Mouse (Mus musculus) kidney, postnatal 0 days (tissue): ENCODE measurements around the gene Rps11. TPM values are rescaled to one million over a fixed set of nuclear protein-coding genes. Genes with fewer than 3 reads are reported as not detected.

Experiments used
- ATAC-seq: fragments of 200-750 bp; cut with Nextera tagmentation; replicated peaks from 2 replicates; pipeline ENCODE4 v1.8.0; 2017; ENCODE audit warnings: low read depth, moderate number of reproducible peaks, moderate TSS enrichment, moderate library complexity; ENCODE audit not compliant: low FRiP score
- DNase-seq: peaks from one replicate; pipeline ENCODE4 v3.0.0-alpha.2; 2016; ENCODE audit warnings: low spot score
- H3K27ac ChIP-seq: fragments of 300-500 bp; sonication (generic); 2 replicates; pipeline ENCODE4 v1.5.1; 2014; ENCODE audit warnings: mild to moderate bottlenecking
- H3K27me3 ChIP-seq: fragments of 300-500 bp; sonication (generic); 2 replicates; pipeline ENCODE4 v1.6.1; 2014; ENCODE audit warnings: low read length, mixed read lengths; ENCODE audit not compliant: insufficient read depth
- H3K36me3 ChIP-seq: fragments of 300-500 bp; sonication (generic); 2 replicates; pipeline ENCODE4 v1.6.1; 2014; ENCODE audit warnings: low read length, mixed read lengths; ENCODE audit not compliant: insufficient read depth
- H3K4me1 ChIP-seq: fragments of 300-500 bp; sonication (generic); replicated peaks from 2 replicates; pipeline ENCODE4 v1.6.1; 2014; ENCODE audit warnings: antibody characterized with exemption, low read length, mixed read lengths; ENCODE audit not compliant: insufficient read depth
- H3K4me2 ChIP-seq: fragments of 300-500 bp; sonication (generic); 2 replicates; pipeline ENCODE4 v1.6.1; 2014; ENCODE audit warnings: mild to moderate bottlenecking, low read length, moderate library complexity, mixed read lengths
- H3K4me3 ChIP-seq: fragments of 300-500 bp; sonication (generic); replicated peaks from 2 replicates; pipeline ENCODE4 v1.5.1; 2014; ENCODE audit warnings: low read depth, low read length
- H3K9ac ChIP-seq: fragments of 300-500 bp; sonication (generic); 2 replicates; pipeline ENCODE4 v1.6.1; 2014; ENCODE audit warnings: low read depth, low read length
- H3K9me3 ChIP-seq: fragments of 300-500 bp; sonication (generic); replicated peaks from 2 replicates; pipeline ENCODE4 v1.6.1; 2016; ENCODE audit warnings: low read length, inconsistent platforms, mixed read lengths
- CTCF ChIP-seq: IDR thresholded peaks from 2 replicates; pipeline ENCODE4 v1.5.1; 2016; ENCODE audit warnings: antibody characterized with exemption, low read depth, mild to moderate bottlenecking, moderate library complexity
- WGBS: fragments of 180-500 bp; shearing (Covaris S2); extraction: QIAGEN DNeasy Blood & Tissue Kit; methylation state at CpG from one replicate; pipeline ENCODE4 v1.1.7; 2014; 5-methylcytosine and 5-hydroxymethylcytosine counted together
- polyA plus RNA-seq: library from polyadenylated mRNA; unstranded; fragments of >200 nt; fragmentation: Nextera tagmentation; extraction: Ambion mirVana; gene quantifications from 2 replicates; pipeline ENCODE4 v1.2.1, GENCODE M21; 2015

The Rps11 gene
- polyA plus RNA-seq, 1 experiment from 2014 or later, result 1,553 TPM

GRCm38 (mm10) chr7:45092828-45093515 lies 31.3 kb downstream of the Rps11 start:
- WGBS, result 31% methylated on average over 12 of the region's 12 CpGs
- Histone ChIP-seq H3K27me3 (no peaks in the 10 kb centered on the region), H3K4me1 (0 out of 2 replicates have a peak, but pooled peaks cover 9% of the 10 kb centered on the region), H3K4me2 (no peak overlapping the region), H3K27ac (peak overlapping the region; percentile 57), H3K9me3 (no peaks in the 10 kb centered on the region), H3K36me3 (peaks cover under 1% of the 10 kb centered on the region; the same call in 1 of the 2 replicates), H3K4me3 (no peak overlapping the region), H3K9ac (no peak overlapping the region)
- no peak for TF ChIP-seq CTCF
- ATAC-seq, result no peak
- no peak for DNase-seq

- Histone ChIP-seq H3K9ac (peak within 1 kb of the TSS; percentile 74), H3K36me3 (peaks cover 9% of the 10 kb centered on the region; the same call in 1 of the 2 replicates), H3K4me3 (peak within 1 kb of the TSS; percentile 51), H3K27ac (peak within 1 kb of the TSS; percentile 84), H3K27me3 (no peaks in the 10 kb centered on the region), H3K9me3 (no peaks in the 10 kb centered on the region), H3K4me2 (peak within 1 kb of the TSS; percentile 71), H3K4me1 (0 out of 2 replicates have a peak, but pooled peaks cover 9% of the 10 kb centered on the region)
- WGBS, result under 1% methylated on average over 16 of the region's 16 CpGs
- DNase-seq, result peak; percentile 99
- no peak for TF ChIP-seq CTCF
- peak; percentile 86 for ATAC-seq
These were observed 32.2 kb downstream of the Rps11 start, which contains the start of gene Rcn3 for GRCm38 (mm10) chr7:45092048-45092447. Gene Rcn3 (minus strand): TSS chr7:45092221.

GRCm38 (mm10) chr7:45091001-45091990 lies 32.9 kb downstream of the Rps11 start:
- peaks cover 13% of the 10 kb centered on the region for H3K36me3 ChIP-seq
- H3K4me3 ChIP-seq, result peak overlapping the region; percentile 51
- H3K9me3 ChIP-seq, result no peaks in the 10 kb centered on the region
- WGBS, result 8% methylated on average over 35 of the region's 35 CpGs
- no peaks in the 10 kb centered on the region for H3K27me3 ChIP-seq
- H3K4me1 ChIP-seq, result 0 out of 2 replicates have a peak, but pooled peaks cover 9% of the 10 kb centered on the region
- H3K9ac ChIP-seq, result peak overlapping the region; percentile 74
- peak; percentile 66; the same call in 1 of the 2 replicates for ATAC-seq
- TF ChIP-seq CTCF, result no peak
- H3K27ac ChIP-seq, result peak overlapping the region; percentile 84
- peak overlapping the region; percentile 71 for H3K4me2 ChIP-seq
- peak; percentile 80 for DNase-seq

GRCm38 (mm10) chr7:45090251-45090977 lies 33.8 kb downstream of the Rps11 start:
- 74% methylated on average over 13 of the region's 13 CpGs for WGBS
- H3K4me1 ChIP-seq, result 0 out of 2 replicates have a peak, but pooled peaks cover 9% of the 10 kb centered on the region
- peak overlapping the region; percentile 71 for H3K4me2 ChIP-seq
- H3K27ac ChIP-seq, result peak overlapping the region; percentile 84; the same call in 1 of the 2 replicates
- H3K36me3 ChIP-seq, result peaks cover 18% of the 10 kb centered on the region
- TF ChIP-seq CTCF, result no peak
- H3K4me3 ChIP-seq, result peak overlapping the region; percentile 51
- H3K9ac ChIP-seq, result no peak overlapping the region; the same call in 1 of the 2 replicates
- DNase-seq, result no peak
- no peaks in the 10 kb centered on the region for H3K27me3 ChIP-seq
- no peaks in the 10 kb centered on the region for H3K9me3 ChIP-seq
- no peak for ATAC-seq

GRCm38 (mm10) chr7:45088597-45088996 lies 35.6 kb downstream of the Rps11 start:
- no peak for DNase-seq
- H3K36me3 ChIP-seq, result peaks cover 25% of the 10 kb centered on the region
- H3K4me2 ChIP-seq, result no peak overlapping the region
- H3K4me3 ChIP-seq, result no peak overlapping the region
- no peak overlapping the region for H3K27ac ChIP-seq
- no peaks in the 10 kb centered on the region for H3K9me3 ChIP-seq
- TF ChIP-seq CTCF, result no peak
- 94% methylated on average over 17 of the region's 17 CpGs for WGBS
- H3K9ac ChIP-seq, result no peak overlapping the region
- H3K27me3 ChIP-seq, result no peaks in the 10 kb centered on the region
- H3K4me1 ChIP-seq, result no peaks in the 10 kb centered on the region
- no peak for ATAC-seq
